Mouse (Mus musculus): ENCODE measurements at regions not wholly inside any gene's neighbourhood (a gene's known extent, or its start where the extent isn't known, plus 50 kb on each side); places are given as distances from the start of the nearest gene placed in this dataset.

DNA sequence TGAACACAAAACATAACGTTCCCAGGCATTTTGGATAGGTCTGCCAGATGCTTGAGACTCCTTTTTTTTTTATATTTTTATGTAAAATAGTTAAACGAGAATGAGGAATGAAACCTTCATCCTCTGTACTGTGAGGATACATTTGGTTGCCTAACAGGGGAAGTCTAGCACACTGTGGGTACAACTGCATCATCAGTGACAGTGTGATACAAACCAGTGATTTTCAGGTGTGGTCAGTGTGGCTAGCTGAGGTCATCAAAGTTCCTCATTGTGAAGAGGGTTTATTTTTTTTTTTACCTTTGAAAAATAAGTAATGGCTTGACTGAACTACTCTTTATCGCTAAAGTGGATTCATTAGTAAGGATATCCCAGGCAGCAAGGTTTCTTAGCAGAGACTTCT, 75.7 kb upstream of the P2ry10 start:
- TF ChIP-seq POLR2A (IDR thresholded peaks at IDR 0.05; ENCODE audit: low read depth, low read length), result no peak
- TF ChIP-seq SIN3A (IDR thresholded peaks at IDR 0.05; ENCODE audit: low read length), result no peak

Data from CH12.LX (cell line).